Comparison of ENCODE assay signal across 8 mouse cellular contexts in genomic region chr11:120491317-120492023, GRCm38 (mm10). TPM values are rescaled to one million over a fixed set of nuclear protein-coding genes. Genes with fewer than 3 reads are reported as not detected.
A peak's percentile ranks its signal among the peaks of the same experiment; 100 is the strongest.
DNase-seq lines count a peak whose midpoint lies in the region; ATAC-seq and TF ChIP-seq lines count a peak whose summit lies in the region.

Gene Slc25a10 (plus strand): TSS chr11:120491840.

- WGBS in lung, embryonic 14.5 days, result under 1% methylated on average over 35 of the region's 35 CpGs
- under 1% methylated on average over 35 of the region's 35 CpGs for WGBS in olfactory bulb, adult 2 months

- TF ChIP-seq POLR2A in olfactory bulb, adult 2 months (IDR thresholded peaks at IDR 0.05; ENCODE audit: insufficient read depth, low read depth, low read length), result peak; percentile 17; the same call in 1 of the 2 replicates

- peaks cover 66% of the 10 kb centered on the region for H3K36me3 ChIP-seq in lung, embryonic 14.5 days (ENCODE audit: insufficient read depth)

- peaks cover 15% of the 10 kb centered on the region for H3K4me1 ChIP-seq in lung, embryonic 14.5 days (ENCODE audit: insufficient read depth)
- peaks cover 17% of the 10 kb centered on the region for H3K4me1 ChIP-seq in olfactory bulb, adult 2 months (ENCODE audit: control insufficient read depth, insufficient read depth, low read length)

- DNase-seq in Muller cell, postnatal 12 days (ENCODE audit: inconsistent ontology term), result peak; percentile 91
- DNase-seq in cerebellum, adult 9-10 months, result peak; percentile 88
- DNase-seq in layer of hippocampus, adult 8-10 months (ENCODE audit: low spot score in 2 of 2), result peak; percentile 73 to 81
- DNase-seq in lung, embryonic 14.5 days, result peak; percentile 96
- peak; percentile 70 for DNase-seq in thymus, adult 18-20 months

- ATAC-seq in frontal cortex, adult (ENCODE audit: low TSS enrichment), result peak; percentile 84
- peak; percentile 52 to 74 for ATAC-seq in hematopoietic stem cell, adult 5-6 weeks (replicated peaks in 1 of 2; ENCODE audit: insufficient read depth in 1 of 2, low FRiP score in 2 of 2, low TSS enrichment in 1 of 2, low read depth in 1 of 2, poor library complexity in 2 of 2, severe bottlenecking in 2 of 2)
- peak; percentile 89 for ATAC-seq in lung, embryonic 14.5 days (ENCODE audit: insufficient read depth)

- H3K27ac ChIP-seq in lung, embryonic 14.5 days (ENCODE audit: low read depth), result peak within 1 kb of the TSS; percentile 84
- peak within 1 kb of the TSS; percentile 43; the same call in 1 of the 2 replicates for H3K27ac ChIP-seq in olfactory bulb, adult 2 months (ENCODE audit: insufficient read depth, low read depth, low read length)

- peak within 1 kb of the TSS; percentile 94 for H3K4me3 ChIP-seq in lung, embryonic 14.5 days (ENCODE audit: low read depth, low read length)
- H3K4me3 ChIP-seq in olfactory bulb, adult 2 months (ENCODE audit: insufficient read depth, low read depth, low read length), result peak within 1 kb of the TSS; percentile 79

- peak within 1 kb of the TSS; percentile 77 for H3K9ac ChIP-seq in lung, embryonic 14.5 days

- peak within 1 kb of the TSS; percentile 93 for H3K4me2 ChIP-seq in lung, embryonic 14.5 days

- no peaks in the 10 kb centered on the region for H3K27me3 ChIP-seq in lung, embryonic 14.5 days (ENCODE audit: insufficient read depth, low read length)

- no peaks in the 10 kb centered on the region for H3K9me3 ChIP-seq in lung, embryonic 14.5 days (ENCODE audit: low read depth, low read length)

- TF ChIP-seq CTCF in lung, embryonic 14.5 days (IDR thresholded peaks at IDR 0.05; ENCODE audit: low read depth), result no peak
- no peak for TF ChIP-seq CTCF in olfactory bulb, adult 2 months (IDR thresholded peaks at IDR 0.05; ENCODE audit: insufficient read depth, low read depth, low read length)

RNA-seq across cellular contexts. Expression of gene Slc25a10, which starts in this region (rescaled TPM):
- 10.8 and 11.4 TPM in 2 replicates for total RNA-seq in hematopoietic stem cell, adult 5-6 weeks (2017)
- total RNA-seq in layer of hippocampus, adult 8-10 months (2022), result 10 to 100 TPM; 22.9 to 28.6 (median 25.0) TPM
- 68.9 and 71.3 TPM in 2 replicates for polyA plus RNA-seq in lung, embryonic 14.5 days (2014; fragmentation: Nextera tagmentation; extraction: Ambion mirVana)
- not detected in 2 replicates for polyA plus RNA-seq in olfactory bulb, adult 2 months (2012; ENCODE audit: insufficient read depth, insufficient read length, low replicate concordance, missing spikeins)

Comparison
In these comparisons a context has a peak if more than half of its experiments do, and no peak if none do; other contexts are left out.
1. Peak in every context shown above with its lines: DNase-seq, ATAC-seq, H3K4me3 ChIP-seq and H3K27ac ChIP-seq.
2. RNA of gene Slc25a10 (polyA plus RNA-seq): 68.9 to 71.3 TPM in lung, embryonic 14.5 days; not detected in olfactory bulb, adult 2 months; every median in the first group is over 10 times any median in the second.